Mouse (Mus musculus) forebrain, embryonic 16.5 days (tissue): ENCODE results near the gene Tubb4b. TPM values are rescaled to one million over a fixed set of nuclear protein-coding genes. Genes with fewer than 3 reads are reported as not detected.

Experiments
- ATAC-seq: fragments of 200-750 bp; cut with Nextera tagmentation; 2 replicates; pipeline ENCODE4 v1.8.0; 2017; ENCODE audit warnings: mild to moderate bottlenecking, moderate library complexity
- H3K27ac ChIP-seq: fragments of 300-500 bp; sonication (generic); 2 replicates; pipeline ENCODE4 v1.5.1; 2014; ENCODE audit warnings: low read length, control low read depth
- H3K27me3 ChIP-seq: fragments of 300-500 bp; sonication (generic); replicated peaks from 2 replicates; pipeline ENCODE4 v1.6.1; 2014; ENCODE audit warnings: low read length; ENCODE audit not compliant: control insufficient read depth, insufficient read depth
- H3K36me3 ChIP-seq: fragments of 300-500 bp; sonication (generic); 2 replicates; pipeline ENCODE4 v1.6.1; 2014; ENCODE audit not compliant: control insufficient read depth, insufficient read depth
- H3K4me1 ChIP-seq: fragments of 300-500 bp; sonication (generic); replicated peaks from 2 replicates; pipeline ENCODE4 v1.6.1; 2014; ENCODE audit warnings: low read length; ENCODE audit not compliant: control insufficient read depth, insufficient read depth
- H3K4me2 ChIP-seq: fragments of 300-500 bp; sonication (generic); 2 replicates; pipeline ENCODE4 v1.6.1; 2014; ENCODE audit warnings: mild to moderate bottlenecking, low read length, control low read depth
- H3K4me3 ChIP-seq: fragments of 300-500 bp; sonication (generic); replicated peaks from 2 replicates; pipeline ENCODE4 v1.5.1; 2014; ENCODE audit warnings: mild to moderate bottlenecking, low read length, control low read depth
- H3K9ac ChIP-seq: fragments of 300-500 bp; sonication (generic); replicated peaks from 2 replicates; pipeline ENCODE4 v1.6.1; 2014; ENCODE audit warnings: low read depth, low read length, control low read depth
- H3K9me3 ChIP-seq: fragments of 300-500 bp; sonication (generic); 2 replicates; pipeline ENCODE4 v1.6.1; 2016; ENCODE audit warnings: low read length; ENCODE audit not compliant: control insufficient read depth
- WGBS: fragments of 180-500 bp; shearing (Covaris S2); extraction: QIAGEN DNeasy Blood & Tissue Kit; methylation state at CpG from one replicate; pipeline ENCODE4 v1.1.7; 2014; 5-methylcytosine and 5-hydroxymethylcytosine counted together
- polyA plus RNA-seq: library from polyadenylated mRNA; unstranded; fragments of >200 nt; fragmentation: Nextera tagmentation; extraction: Ambion mirVana; gene quantifications from 2 replicates; pipeline ENCODE4 v1.2.1, GENCODE M21; 2015

Tubb4b gene
- polyA plus RNA-seq, 1 experiment from 2014 or later = 394 TPM

- H3K36me3 ChIP-seq = no peaks in the 10 kb centered on the region
- H3K9me3 ChIP-seq = no peaks in the 10 kb centered on the region
- H3K4me2 ChIP-seq = no peak overlapping the region
- no peak overlapping the region for H3K27ac ChIP-seq
- no peaks in the 10 kb centered on the region for H3K27me3 ChIP-seq
- no peak overlapping the region for H3K4me3 ChIP-seq
- peaks cover 26% of the 10 kb centered on the region for H3K4me1 ChIP-seq
- no peak for ATAC-seq
- H3K9ac ChIP-seq = no peak overlapping the region
- 86% methylated on average over 6 of the region's 6 CpGs for WGBS
Observed at GRCm38 (mm10) chr2:25187841-25188240, 36.7 kb downstream of the Tubb4b start.

DNA sequence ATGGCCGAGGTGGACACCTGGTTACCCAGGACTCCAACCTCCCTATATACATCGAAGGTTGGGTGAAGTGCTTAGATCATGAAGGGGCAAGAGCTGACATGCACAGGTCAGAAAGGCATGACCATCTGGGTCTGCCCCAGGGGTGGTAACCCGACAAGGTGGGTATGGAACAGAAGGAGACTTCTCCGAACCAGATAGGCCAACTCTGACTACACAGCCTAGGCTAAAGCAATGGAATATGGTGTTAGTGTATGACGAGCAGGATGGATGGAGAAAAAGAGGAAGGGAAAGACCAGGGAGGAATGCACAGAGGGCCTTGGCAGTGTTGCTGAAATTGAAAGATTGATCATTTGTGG lies 37.9 kb downstream of the Tubb4b start:
- peak overlapping the region; percentile 86 for H3K4me2 ChIP-seq
- peak overlapping the region; percentile 59; the same call in 1 of the 2 replicates for H3K4me3 ChIP-seq
- no peak for ATAC-seq
- no peaks in the 10 kb centered on the region for H3K9me3 ChIP-seq
- no peak overlapping the region; the same call in 1 of the 2 replicates for H3K27ac ChIP-seq
- H3K27me3 ChIP-seq = no peaks in the 10 kb centered on the region
- WGBS = 31% methylated on average over 5 of the region's 5 CpGs
- no peaks in the 10 kb centered on the region for H3K36me3 ChIP-seq
- peaks cover 38% of the 10 kb centered on the region for H3K4me1 ChIP-seq
- peak overlapping the region; percentile 90 for H3K9ac ChIP-seq

- Histone ChIP-seq H3K4me1 (peaks cover 43% of the 10 kb centered on the region), H3K4me2 (peak overlapping the region; percentile 86), H3K27me3 (no peaks in the 10 kb centered on the region), H3K9ac (peak overlapping the region; percentile 90), H3K36me3 (no peaks in the 10 kb centered on the region), H3K4me3 (peak overlapping the region; percentile 59), H3K27ac (peak overlapping the region; percentile 94), H3K9me3 (no peaks in the 10 kb centered on the region)
- ATAC-seq = peak; percentile 75
- under 1% methylated on average over 63 of the region's 64 CpGs for WGBS
Observed at GRCm38 (mm10) chr2:25185625-25186574, 38.6 kb downstream of the Tubb4b start.

DNA sequence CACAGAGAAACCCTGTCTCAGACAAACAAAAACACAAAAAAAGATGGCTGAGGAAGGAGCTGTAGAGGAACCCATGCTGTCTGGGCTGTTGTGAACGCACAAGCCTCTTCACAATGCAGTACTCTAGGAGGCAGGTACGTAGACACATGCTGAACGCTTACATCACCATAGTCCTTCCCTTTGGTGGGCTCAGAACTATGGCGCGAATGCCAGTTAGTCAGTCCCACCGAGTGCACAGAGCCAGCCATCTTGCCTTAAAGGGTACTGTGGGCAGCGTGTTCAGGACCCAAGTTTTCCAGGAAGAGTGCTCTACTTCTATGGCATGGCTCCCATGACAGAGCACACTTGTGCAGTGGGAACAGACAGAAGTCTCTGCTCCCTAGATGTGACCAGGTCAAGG lies 40.0 kb downstream of the Tubb4b start:
- Histone ChIP-seq H3K4me1 (peaks cover 46% of the 10 kb centered on the region), H3K4me3 (no peak overlapping the region)
- 90% methylated on average over 7 of the region's 7 CpGs for WGBS

GRCm38 (mm10) chr2:25183336-25183735 lies 41.2 kb downstream of the Tubb4b start:
- no peak for ATAC-seq
- 27% methylated on average over 2 of the region's 2 CpGs for WGBS
- Histone ChIP-seq H3K4me2 (peak overlapping the region; percentile 82), H3K4me3 (peak overlapping the region; percentile 70; the same call in 1 of the 2 replicates), H3K27me3 (no peaks in the 10 kb centered on the region), H3K9ac (no peak overlapping the region), H3K4me1 (peaks cover 55% of the 10 kb centered on the region), H3K27ac (peak overlapping the region; percentile 28; the same call in 1 of the 2 replicates), H3K36me3 (no peaks in the 10 kb centered on the region), H3K9me3 (no peaks in the 10 kb centered on the region)

More for the DNA sequence above, 40.0 kb downstream of the Tubb4b start:
- Histone ChIP-seq H3K4me2 (0 out of 2 replicates have a peak overlapping the region, but pooled peaks have one; percentile 86), H3K27me3 (no peaks in the 10 kb centered on the region), H3K36me3 (no peaks in the 10 kb centered on the region), H3K9ac (no peak overlapping the region; the same call in 1 of the 2 replicates), H3K9me3 (no peaks in the 10 kb centered on the region), H3K27ac (peak overlapping the region; percentile 39)
- ATAC-seq = no peak

DNA sequence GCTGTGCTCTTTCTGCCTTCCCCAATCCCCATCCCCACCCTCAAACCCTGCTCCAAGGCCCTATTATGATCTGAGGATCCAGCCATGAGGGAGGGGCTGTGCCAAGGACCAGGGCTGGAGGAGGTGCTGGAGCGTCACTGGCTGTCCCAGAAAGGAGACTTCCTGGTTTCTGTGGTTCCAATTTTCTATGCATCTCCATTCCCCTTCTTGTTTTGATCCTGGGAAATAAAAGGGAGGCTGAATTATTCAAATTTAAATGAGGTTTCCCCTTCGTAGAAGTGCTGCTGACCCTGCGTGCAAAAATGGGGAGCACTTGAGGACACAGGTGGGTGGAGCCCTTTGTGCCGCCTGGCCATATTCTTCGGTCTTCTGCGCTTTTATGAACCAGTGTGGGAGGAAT lies 41.8 kb downstream of the Tubb4b start:
- Histone ChIP-seq H3K4me1 (peaks cover 62% of the 10 kb centered on the region), H3K9me3 (no peaks in the 10 kb centered on the region), H3K36me3 (no peaks in the 10 kb centered on the region), H3K9ac (no peak overlapping the region; the same call in 1 of the 2 replicates), H3K4me3 (peak overlapping the region; percentile 70), H3K4me2 (peak overlapping the region; percentile 82), H3K27me3 (no peaks in the 10 kb centered on the region), H3K27ac (peak overlapping the region; percentile 60)
- no peak for ATAC-seq
- 2% methylated on average over 6 of the region's 6 CpGs for WGBS

GRCm38 (mm10) chr2:25181891-25182397 lies 42.6 kb downstream of the Tubb4b start:
- H3K4me2 ChIP-seq = peak overlapping the region; percentile 82
- peak overlapping the region; percentile 78; the same call in 1 of the 2 replicates for H3K27ac ChIP-seq
- H3K27me3 ChIP-seq = no peaks in the 10 kb centered on the region
- peak overlapping the region; percentile 74 for H3K9ac ChIP-seq
- ATAC-seq = no peak
- H3K4me1 ChIP-seq = peaks cover 69% of the 10 kb centered on the region
- H3K9me3 ChIP-seq = no peaks in the 10 kb centered on the region
- H3K4me3 ChIP-seq = peak overlapping the region; percentile 70
- under 1% methylated on average over 17 of the region's 17 CpGs for WGBS
- H3K36me3 ChIP-seq = no peaks in the 10 kb centered on the region

GRCm38 (mm10) chr2:25180973-25181890 lies 43.3 kb downstream of the Tubb4b start:
- H3K4me2 ChIP-seq = peak overlapping the region; percentile 82
- H3K9ac ChIP-seq = peak overlapping the region; percentile 74
- no peaks in the 10 kb centered on the region for H3K36me3 ChIP-seq
- peak overlapping the region; percentile 70 for H3K4me3 ChIP-seq
- H3K27ac ChIP-seq = peak overlapping the region; percentile 78
- peaks cover 69% of the 10 kb centered on the region for H3K4me1 ChIP-seq
- H3K9me3 ChIP-seq = no peaks in the 10 kb centered on the region
- H3K27me3 ChIP-seq = no peaks in the 10 kb centered on the region
- peak; percentile 26 for ATAC-seq
- WGBS = under 1% methylated on average over 98 of the region's 100 CpGs
